Mouse (Mus musculus) inflammation-experienced regulatory T-cells, adult 6 months (primary cell): ENCODE measurements around the gene Dtx2. TPM values are rescaled to one million over a fixed set of nuclear protein-coding genes. Genes with fewer than 3 reads are reported as not detected.

Source experiments
- ATAC-seq: one replicate; pipeline ENCODE4 v1.8.0; 2017
- polyA plus RNA-seq, 3 experiments: library from polyadenylated mRNA; unstranded; fragments of 100-300 nt; shearing (Covaris generic); gene quantifications; one replicate each; pipeline ENCODE4 v1.2.1; 2017

Gene Dtx2
- polyA plus RNA-seq, 3 experiments from 2014 or later = 8.5 to 10.8 (median 9.1) TPM

- ATAC-seq = no peak
Measured at GRCm38 (mm10) chr5:135975893-135976668, 18.5 kb upstream of the Dtx2 start.

GRCm38 (mm10) chr5:135979381-135979780, 15.2 kb upstream of the Dtx2 start:
- ATAC-seq = no peak

- ATAC-seq = no peak
Measured at GRCm38 (mm10) chr5:135979904-135980303, 14.7 kb upstream of the Dtx2 start, which contains the start of gene Zp3. Gene Zp3 (plus strand): TSS chr5:135980099.

GRCm38 (mm10) chr5:135982398-135982797, 12.2 kb upstream of the Dtx2 start:
- peak; percentile 52 for ATAC-seq

DNA sequence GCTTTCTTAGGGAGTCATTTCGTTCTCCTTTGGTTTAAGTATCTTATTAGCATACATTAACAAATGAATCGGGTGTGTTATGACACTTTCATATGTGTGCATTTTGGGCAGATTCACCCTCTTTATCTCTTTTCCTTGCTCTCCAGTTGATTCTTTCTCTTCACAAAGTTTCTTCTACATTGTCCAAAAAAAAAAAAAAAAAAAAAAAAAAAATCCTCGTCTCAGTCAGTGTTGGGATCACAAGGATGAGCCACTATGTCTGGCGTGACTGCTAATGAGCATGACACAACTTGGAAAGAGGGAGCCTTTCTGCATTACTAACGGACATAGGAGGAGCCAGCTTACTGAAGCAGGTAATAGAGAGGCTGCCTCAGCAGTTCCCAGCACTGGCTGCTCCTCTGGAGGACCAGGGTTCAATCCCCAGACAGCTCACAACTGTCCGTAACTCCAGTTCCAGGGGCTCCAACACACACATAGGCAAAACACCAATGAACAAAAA, 10.0 kb upstream of the Dtx2 start:
- ATAC-seq = no peak

DNA sequence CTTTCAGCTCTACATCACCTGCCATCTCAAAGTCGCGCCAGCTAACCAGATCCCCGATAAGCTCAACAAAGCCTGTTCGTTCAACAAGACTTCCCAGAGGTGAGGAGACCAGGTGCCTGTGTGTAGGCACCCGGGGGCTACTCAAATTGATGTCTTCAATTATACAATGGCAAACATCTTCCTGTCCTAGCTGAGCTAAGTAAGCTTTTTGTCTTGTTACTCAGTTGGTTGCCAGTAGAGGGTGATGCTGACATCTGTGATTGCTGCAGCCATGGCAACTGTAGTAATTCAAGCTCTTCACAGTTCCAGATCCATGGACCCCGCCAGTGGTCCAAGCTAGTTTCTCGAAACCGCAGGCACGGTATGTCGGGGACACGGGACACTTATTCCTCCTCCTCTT, 7.4 kb upstream of the Dtx2 start:
- no peak for ATAC-seq

DNA sequence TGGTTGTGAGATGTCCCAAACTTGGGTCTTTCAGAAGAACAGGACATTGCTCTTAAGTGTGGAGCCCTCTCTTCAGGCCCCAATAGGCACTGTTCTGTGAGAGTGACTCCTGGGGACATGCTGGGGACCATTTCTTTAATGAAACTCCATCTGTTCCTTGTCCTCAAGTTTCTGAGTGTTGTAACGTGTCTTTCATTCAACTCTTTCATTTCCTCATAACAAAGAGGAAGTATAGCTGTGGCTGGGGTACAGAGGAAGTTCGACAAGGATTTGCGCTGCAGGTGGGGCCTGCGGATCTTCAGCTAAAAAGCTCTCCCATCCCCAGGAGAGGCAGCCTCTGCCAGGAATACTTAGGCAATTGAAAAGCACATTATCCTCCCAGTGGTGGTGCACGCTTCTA, 4.0 kb upstream of the Dtx2 start:
- no peak for ATAC-seq

DNA sequence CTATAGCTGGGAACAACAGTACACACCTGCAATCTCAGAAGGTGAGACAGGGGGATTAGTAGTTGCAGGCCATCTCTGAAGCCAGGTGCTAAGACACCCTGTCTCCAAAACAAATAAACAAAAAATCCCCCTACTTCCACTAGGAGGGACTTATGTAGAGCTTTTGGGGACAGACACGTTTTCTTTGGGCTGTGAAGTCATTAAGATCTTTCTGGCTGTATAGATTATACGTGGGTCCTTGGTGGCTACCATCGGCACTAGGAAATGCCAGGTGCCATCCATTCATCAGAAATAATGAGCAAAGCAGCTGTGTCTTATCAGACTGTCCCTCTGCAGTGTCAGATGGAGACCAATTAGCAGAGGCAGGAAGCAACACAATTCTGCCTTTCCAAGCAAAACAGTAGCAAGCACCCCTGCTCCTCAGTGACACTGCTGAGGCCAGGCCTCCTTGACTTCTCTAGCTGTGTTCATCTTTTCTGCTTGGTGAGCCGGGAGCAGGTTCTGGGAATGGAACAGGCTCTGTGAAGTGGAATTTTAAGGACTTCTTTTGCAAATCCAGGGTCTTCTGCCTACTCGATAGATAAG, 1.1 kb upstream of the Dtx2 start:
- ATAC-seq = no peak

DNA sequence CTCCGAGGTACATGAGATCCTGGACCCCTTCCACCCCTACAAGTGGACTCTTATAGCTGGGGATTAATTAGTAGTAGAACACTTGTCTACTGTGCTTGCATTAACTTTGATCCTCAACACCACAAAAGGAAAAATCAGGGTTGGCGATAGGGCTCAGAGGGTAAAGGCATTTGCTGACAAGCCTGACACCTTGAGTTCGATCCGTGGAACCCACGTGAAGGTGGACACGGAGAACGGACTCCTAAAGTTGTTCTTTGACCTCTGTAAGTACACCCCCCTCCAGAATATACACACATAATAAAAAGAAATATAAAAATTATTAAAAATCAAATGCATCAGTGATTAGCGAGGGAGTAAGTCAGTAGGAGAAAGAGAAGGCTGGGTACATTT, 270 bp upstream of the Dtx2 start:
- no peak for ATAC-seq

- ATAC-seq = no peak
Measured at GRCm38 (mm10) chr5:135996162-135996561, 1.6 kb downstream of the Dtx2 start.

DNA sequence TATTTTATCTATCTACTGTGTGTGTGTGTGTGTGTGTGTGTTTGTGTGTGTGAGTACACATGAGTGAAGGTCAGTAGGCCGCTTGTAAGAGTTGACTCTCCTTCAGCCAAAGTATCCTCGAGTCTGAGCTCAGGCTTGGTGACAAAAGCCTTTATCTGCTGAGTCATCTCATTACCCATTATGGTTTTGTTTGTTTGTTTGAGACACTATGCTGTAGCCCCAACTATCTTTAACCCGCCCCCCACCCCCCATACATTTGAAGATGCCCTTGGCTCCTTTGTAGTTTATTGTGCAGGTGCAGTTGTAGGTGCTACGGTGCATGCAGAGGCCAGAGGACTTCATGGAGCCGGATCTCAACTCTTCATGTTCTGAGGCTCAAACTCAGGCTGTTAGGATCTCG, 6.6 kb downstream of the Dtx2 start:
- ATAC-seq = no peak

DNA sequence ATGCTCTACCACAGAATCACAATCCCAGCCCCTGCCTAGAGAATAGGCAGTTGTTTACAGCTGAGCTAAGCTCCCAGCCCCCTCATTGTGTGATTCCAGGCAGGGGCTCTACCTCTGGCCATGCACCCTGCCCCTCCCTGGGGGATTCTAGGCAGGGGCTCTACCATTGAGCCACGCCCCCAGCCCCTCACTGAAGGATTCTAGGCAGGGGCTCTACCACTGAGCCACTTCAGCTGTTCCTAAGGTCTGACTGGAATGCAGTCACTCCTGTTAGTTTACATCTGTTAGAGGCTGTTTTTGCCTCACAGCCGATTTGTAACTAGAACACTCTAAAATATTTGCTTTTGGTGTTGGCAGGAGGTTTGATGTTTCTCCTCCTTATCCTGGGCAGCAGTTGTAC, 7.7 kb downstream of the Dtx2 start:
- ATAC-seq = no peak

DNA sequence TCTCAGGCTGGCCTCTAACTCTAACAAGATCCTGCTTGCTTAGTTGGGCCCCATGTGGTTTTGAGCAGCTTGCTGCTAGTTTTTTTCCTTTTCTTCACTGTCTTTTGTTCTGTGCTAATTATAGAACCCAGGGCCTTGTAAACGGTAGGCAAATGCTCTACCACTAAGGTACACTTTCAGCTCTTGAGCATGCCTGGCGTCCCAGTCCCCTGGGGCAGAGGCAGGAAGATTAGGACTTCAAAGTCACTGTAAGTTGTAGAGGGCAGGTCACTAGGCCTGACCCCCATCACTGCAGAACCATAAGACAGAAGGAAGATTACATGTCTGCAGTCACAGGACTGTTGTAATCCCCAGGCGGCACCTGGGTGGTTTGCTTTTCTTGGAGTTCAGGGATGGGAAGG, 8.2 kb downstream of the Dtx2 start:
- no peak for ATAC-seq

DNA sequence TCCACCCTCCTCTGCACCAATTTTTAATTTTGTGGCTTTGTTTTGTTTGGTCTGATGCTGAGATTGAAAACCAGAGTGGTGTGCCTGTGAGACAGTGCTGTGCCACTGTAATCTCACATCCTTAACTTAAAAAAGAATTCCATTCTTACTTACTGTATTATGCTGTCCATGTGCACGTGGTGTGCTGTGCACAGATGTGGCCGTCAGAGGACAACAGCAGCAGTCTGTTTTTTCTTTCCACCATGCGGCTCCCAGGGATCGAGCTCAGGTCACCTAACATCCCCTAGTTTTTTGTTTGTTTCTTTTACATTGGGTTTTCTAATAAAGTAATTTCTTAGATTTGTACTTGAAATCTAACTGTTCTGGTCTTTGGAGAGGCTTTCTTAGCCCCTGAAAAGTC, 9.9 kb downstream of the Dtx2 start:
- ATAC-seq = no peak

- ATAC-seq = no peak
Measured at GRCm38 (mm10) chr5:136007745-136008144, 13.1 kb downstream of the Dtx2 start.

GRCm38 (mm10) chr5:136014877-136015276, 20.3 kb downstream of the Dtx2 start:
- ATAC-seq = no peak

DNA sequence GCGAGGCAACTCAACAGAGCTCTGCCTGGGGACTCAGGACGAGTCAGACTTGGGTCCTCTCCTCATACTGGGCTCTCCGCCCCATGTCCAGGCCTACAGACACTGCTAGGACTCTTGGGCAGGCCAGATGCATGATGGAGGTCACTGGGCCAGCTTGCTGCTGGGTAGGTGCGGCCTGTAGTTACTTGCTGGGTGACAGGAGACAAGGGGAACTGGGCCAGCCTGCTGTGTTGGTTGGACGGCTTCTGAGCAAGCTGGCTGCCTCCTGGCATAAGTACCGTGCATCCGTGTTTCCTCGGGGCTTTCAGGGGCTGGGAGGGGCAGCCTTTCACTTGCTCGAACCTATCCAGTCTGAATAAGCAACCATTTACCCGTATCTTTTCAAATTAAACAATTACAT, 21.0 kb downstream of the Dtx2 start:
- ATAC-seq = no peak

- ATAC-seq = no peak
Measured at GRCm38 (mm10) chr5:136016014-136016876, 21.6 kb downstream of the Dtx2 start.

- no peak for ATAC-seq
Measured at GRCm38 (mm10) chr5:136017262-136017661, 22.7 kb downstream of the Dtx2 start.

DNA sequence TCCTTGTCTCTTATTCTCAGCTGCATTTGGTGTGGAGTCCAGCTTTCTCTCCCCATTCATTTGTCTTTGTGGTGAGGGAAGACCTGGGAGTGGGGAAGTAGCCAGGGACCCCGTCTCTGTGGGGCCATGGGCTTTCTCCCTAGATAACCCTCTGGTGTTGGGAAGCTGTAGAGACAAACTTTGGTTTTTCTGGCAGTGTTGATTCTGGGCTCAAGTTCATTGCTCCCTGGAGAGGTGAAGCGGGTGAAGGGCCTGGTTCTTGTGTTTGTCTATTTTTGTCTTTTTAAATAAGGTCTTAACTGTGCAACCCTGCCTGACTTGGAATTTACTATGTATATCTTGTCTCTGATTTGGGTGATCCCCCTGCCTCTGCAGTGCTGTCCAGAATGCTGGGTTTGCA, 24.1 kb downstream of the Dtx2 start:
- ATAC-seq = no peak

GRCm38 (mm10) chr5:136019907-136020306, 25.3 kb downstream of the Dtx2 start:
- ATAC-seq = no peak

DNA sequence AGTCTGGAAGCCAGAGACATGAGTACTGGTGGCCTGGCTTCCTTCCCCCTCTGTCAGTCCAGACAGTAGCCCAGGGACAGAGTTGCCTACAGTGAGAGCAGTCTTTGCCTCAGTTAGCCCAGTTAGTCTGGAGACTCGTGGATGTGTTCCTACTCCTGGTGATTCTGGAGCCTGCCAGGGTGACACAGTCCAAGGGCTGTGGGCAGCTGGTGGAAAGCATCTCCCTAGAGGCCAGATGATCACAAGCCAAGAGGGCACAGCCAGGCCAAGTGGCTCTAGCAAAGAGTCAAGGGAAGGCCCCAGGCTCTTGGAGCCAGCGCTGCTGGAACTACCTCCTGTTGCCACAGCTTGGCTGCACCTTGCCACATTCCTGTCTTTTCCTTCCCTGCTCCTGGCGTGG, 31.1 kb downstream of the Dtx2 start:
- no peak for ATAC-seq

DNA sequence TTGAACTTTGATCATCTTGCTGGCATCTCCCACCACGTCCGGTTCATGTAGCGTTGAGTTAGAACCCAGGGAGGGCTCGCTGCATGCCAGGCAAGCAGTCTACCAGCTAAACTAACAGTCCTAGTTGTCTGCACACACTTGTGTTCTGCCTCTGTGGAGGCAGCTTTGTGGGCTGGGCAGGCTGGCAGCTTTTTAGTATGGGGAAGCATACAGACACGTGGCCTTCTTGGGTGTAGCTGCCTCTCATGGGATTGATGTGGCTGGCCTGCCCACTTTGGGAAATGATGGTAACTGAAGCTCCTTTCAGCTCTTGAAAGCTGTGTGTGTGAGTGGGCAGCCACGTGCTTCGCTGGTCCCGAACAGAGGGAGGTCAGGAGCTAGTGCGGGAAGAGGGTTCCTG, 32.3 kb downstream of the Dtx2 start:
- ATAC-seq = no peak
